Mouse (Mus musculus): Measurements from ENCODE around the gene Wdr73.
"Not testable (repeated sequence)": the region's sequence is repeated elsewhere in the genome, so short reads cannot be mapped to it uniquely, and the experiment has no call there.

The Wdr73 gene

GRCm38 (mm10) chr7:80900944-80901501 is at the start of gene Wdr73:
TSS of gene Wdr73 (minus strand) at chr7:80901269.
- Histone ChIP-seq H3K36me3 (ENCODE audit: control insufficient read depth, insufficient read depth, low read length, poor library complexity, severe bottlenecking) (peaks cover 8% of the 10 kb centered on the region), H3K27me3 (ENCODE audit: control insufficient read depth, insufficient read depth, low read length, poor library complexity, severe bottlenecking) (no peaks in the 10 kb centered on the region)
- DNase-seq (ENCODE audit: low read depth, low spot score), result peak; percentile 93

GRCm38 (mm10) chr7:80947445-80948350 is 46.6 kb upstream of the Wdr73 start, which contains the start of gene Sec11a:
TSS of gene Sec11a (minus strand) at chr7:80947780.
- peak; percentile 96 for DNase-seq (ENCODE audit: low read depth, low spot score)
- Histone ChIP-seq H3K27me3 (ENCODE audit: control insufficient read depth, insufficient read depth, low read length, poor library complexity, severe bottlenecking) (no peaks in the 10 kb centered on the region), H3K36me3 (ENCODE audit: control insufficient read depth, insufficient read depth, low read length, poor library complexity, severe bottlenecking) (no peaks in the 10 kb centered on the region)

- H3K36me3 ChIP-seq (ENCODE audit: control insufficient read depth, insufficient read depth, low read length, poor library complexity, severe bottlenecking), result no peaks in the 10 kb centered on the region
- DNase-seq (ENCODE audit: low read depth, low spot score), result no peak
- no peaks in the 10 kb centered on the region for H3K27me3 ChIP-seq (ENCODE audit: control insufficient read depth, insufficient read depth, low read length, poor library complexity, severe bottlenecking)
Measured at GRCm38 (mm10) chr7:80939808-80940207, 38.7 kb upstream of the Wdr73 start.

- not testable (repeated sequence) for DNase-seq (ENCODE audit: low read depth, low spot score); H3K36me3 ChIP-seq (ENCODE audit: control insufficient read depth, insufficient read depth, low read length, poor library complexity, severe bottlenecking); H3K27me3 ChIP-seq (ENCODE audit: control insufficient read depth, insufficient read depth, low read length, poor library complexity, severe bottlenecking)
Measured at GRCm38 (mm10) chr7:80937304-80937666, 36.2 kb upstream of the Wdr73 start.

- not testable (repeated sequence) for H3K36me3 ChIP-seq (ENCODE audit: control insufficient read depth, insufficient read depth, low read length, poor library complexity, severe bottlenecking); DNase-seq (ENCODE audit: low read depth, low spot score); H3K27me3 ChIP-seq (ENCODE audit: control insufficient read depth, insufficient read depth, low read length, poor library complexity, severe bottlenecking)
Measured at GRCm38 (mm10) chr7:80936617-80937303, 35.7 kb upstream of the Wdr73 start.

- DNase-seq (ENCODE audit: low read depth, low spot score), result no peak
- Histone ChIP-seq H3K27me3 (ENCODE audit: control insufficient read depth, insufficient read depth, low read length, poor library complexity, severe bottlenecking) (no peaks in the 10 kb centered on the region), H3K36me3 (ENCODE audit: control insufficient read depth, insufficient read depth, low read length, poor library complexity, severe bottlenecking) (peaks cover 11% of the 10 kb centered on the region)
Measured at GRCm38 (mm10) chr7:80935834-80936233, 34.8 kb upstream of the Wdr73 start.

GRCm38 (mm10) chr7:80932777-80933176 is 31.7 kb upstream of the Wdr73 start:
- DNase-seq (ENCODE audit: low read depth, low spot score), result no peak
- Histone ChIP-seq H3K36me3 (ENCODE audit: control insufficient read depth, insufficient read depth, low read length, poor library complexity, severe bottlenecking) (peaks cover 11% of the 10 kb centered on the region), H3K27me3 (ENCODE audit: control insufficient read depth, insufficient read depth, low read length, poor library complexity, severe bottlenecking) (no peaks in the 10 kb centered on the region)

- peaks cover 16% of the 10 kb centered on the region for H3K36me3 ChIP-seq (ENCODE audit: control insufficient read depth, insufficient read depth, low read length, poor library complexity, severe bottlenecking)
- no peak for DNase-seq (ENCODE audit: low read depth, low spot score)
- H3K27me3 ChIP-seq (ENCODE audit: control insufficient read depth, insufficient read depth, low read length, poor library complexity, severe bottlenecking), result no peaks in the 10 kb centered on the region
Measured at GRCm38 (mm10) chr7:80931618-80932207, 30.6 kb upstream of the Wdr73 start.

- no peaks in the 10 kb centered on the region for H3K27me3 ChIP-seq (ENCODE audit: control insufficient read depth, insufficient read depth, low read length, poor library complexity, severe bottlenecking)
- H3K36me3 ChIP-seq (ENCODE audit: control insufficient read depth, insufficient read depth, low read length, poor library complexity, severe bottlenecking), result peaks cover 9% of the 10 kb centered on the region; the same call in 1 of the 2 replicates
- no peak for DNase-seq (ENCODE audit: low read depth, low spot score)
Measured at GRCm38 (mm10) chr7:80923165-80923564, 22.1 kb upstream of the Wdr73 start.

GRCm38 (mm10) chr7:80919647-80920008 is 18.6 kb upstream of the Wdr73 start:
- H3K27me3 ChIP-seq (ENCODE audit: control insufficient read depth, insufficient read depth, low read length, poor library complexity, severe bottlenecking), result no peaks in the 10 kb centered on the region
- DNase-seq (ENCODE audit: low read depth, low spot score), result no peak
- H3K36me3 ChIP-seq (ENCODE audit: control insufficient read depth, insufficient read depth, low read length, poor library complexity, severe bottlenecking), result peaks cover 9% of the 10 kb centered on the region

- no peaks in the 10 kb centered on the region for H3K27me3 ChIP-seq (ENCODE audit: control insufficient read depth, insufficient read depth, low read length, poor library complexity, severe bottlenecking)
- peaks cover 11% of the 10 kb centered on the region for H3K36me3 ChIP-seq (ENCODE audit: control insufficient read depth, insufficient read depth, low read length, poor library complexity, severe bottlenecking)
- peak; percentile 58 for DNase-seq (ENCODE audit: low read depth, low spot score)
Measured at GRCm38 (mm10) chr7:80918982-80919646, 18.0 kb upstream of the Wdr73 start.

GRCm38 (mm10) chr7:80917916-80918465 is 16.9 kb upstream of the Wdr73 start:
- Histone ChIP-seq H3K27me3 (ENCODE audit: control insufficient read depth, insufficient read depth, low read length, poor library complexity, severe bottlenecking) (no peaks in the 10 kb centered on the region), H3K36me3 (ENCODE audit: control insufficient read depth, insufficient read depth, low read length, poor library complexity, severe bottlenecking) (peaks cover 11% of the 10 kb centered on the region)
- no peak for DNase-seq (ENCODE audit: low read depth, low spot score)

- no peak for DNase-seq (ENCODE audit: low read depth, low spot score)
- Histone ChIP-seq H3K36me3 (ENCODE audit: control insufficient read depth, insufficient read depth, low read length, poor library complexity, severe bottlenecking) (peaks cover 12% of the 10 kb centered on the region), H3K27me3 (ENCODE audit: control insufficient read depth, insufficient read depth, low read length, poor library complexity, severe bottlenecking) (no peaks in the 10 kb centered on the region)
Measured at GRCm38 (mm10) chr7:80912496-80912895, 11.4 kb upstream of the Wdr73 start.

- Histone ChIP-seq H3K27me3 (ENCODE audit: control insufficient read depth, insufficient read depth, low read length, poor library complexity, severe bottlenecking) (no peaks in the 10 kb centered on the region), H3K36me3 (ENCODE audit: control insufficient read depth, insufficient read depth, low read length, poor library complexity, severe bottlenecking) (peaks cover 10% of the 10 kb centered on the region)
- no peak for DNase-seq (ENCODE audit: low read depth, low spot score)
Measured at GRCm38 (mm10) chr7:80911053-80911452, 10.0 kb upstream of the Wdr73 start.

Measured in splenic B cell, adult 2 months (primary cell).